Mouse (Mus musculus) thymus, adult 2 months (tissue): ENCODE results near the gene Sec14l1.

Experiments
- CTCF ChIP-seq: fragments of 200-500 bp; IDR thresholded peaks from 2 replicates; pipeline ENCODE4 v1.5.1; 2012; ENCODE audit warnings: mild to moderate bottlenecking, control low read depth, low read length, moderate library complexity, borderline replicate concordance; ENCODE audit not compliant: control insufficient read depth, poor library complexity, insufficient read depth; ENCODE audit errors: extremely low read depth
- POLR2A ChIP-seq: fragments of 200-500 bp; IDR thresholded peaks from 2 replicates; pipeline ENCODE4 v1.6.1; 2012; ENCODE audit warnings: mild to moderate bottlenecking, low read length, control low read depth, moderate library complexity; ENCODE audit not compliant: control insufficient read depth, poor library complexity, insufficient read depth; ENCODE audit errors: extremely low read depth

DNA sequence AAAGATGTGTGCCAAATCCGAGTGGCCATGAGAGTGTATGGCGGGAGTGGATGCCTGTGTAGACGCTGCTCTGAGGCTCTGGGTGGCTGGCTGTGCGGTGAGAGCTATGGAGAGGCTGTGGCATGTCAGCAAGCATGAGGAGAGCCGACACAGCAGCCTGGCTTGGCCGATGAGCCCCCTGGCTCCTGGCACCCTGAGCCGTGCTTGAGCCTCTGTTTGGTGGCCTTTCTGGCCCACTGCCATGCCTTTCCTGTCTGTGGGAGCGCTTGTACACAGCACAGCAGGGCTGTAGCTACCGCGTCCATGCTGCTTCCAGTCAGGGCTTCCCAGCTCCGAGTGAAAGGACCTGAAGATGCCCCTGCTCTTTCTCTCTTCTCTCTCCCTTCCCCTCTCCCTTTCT, 43.4 kb downstream of the Sec14l1 start:
- TF ChIP-seq CTCF (no peak), POLR2A (no peak)
